Comparison of ENCODE assay signal across 10 mouse cellular contexts in the genomic region with DNA sequence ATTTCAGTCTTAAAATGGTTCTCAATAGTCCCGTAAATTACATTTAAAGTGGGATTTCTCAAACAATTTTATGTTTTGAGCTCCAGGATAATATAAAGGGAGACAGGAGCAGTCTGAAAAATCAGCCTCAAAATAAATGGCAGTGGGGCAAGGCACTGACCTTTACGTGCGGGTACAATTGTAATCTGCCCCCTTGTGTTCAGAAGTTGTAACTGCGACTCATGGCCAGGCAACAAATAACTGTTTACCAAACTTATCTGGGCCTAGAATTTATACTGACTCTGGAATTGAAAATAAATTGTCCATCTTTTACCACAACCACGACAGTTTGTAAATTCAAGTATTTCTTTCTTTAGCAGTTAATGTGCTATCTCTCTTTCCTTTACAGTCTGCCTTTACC. TPM values are rescaled to one million over a fixed set of nuclear protein-coding genes. Genes with fewer than 3 reads are reported as not detected.
DNase-seq lines count a peak whose midpoint lies in the region; ATAC-seq and TF ChIP-seq lines count a peak whose summit lies in the region.
"Had no signal": no experiment of that assay in that cellular context is flagged by ENCODE, and none has a peak within 500 bp of the region (broad histone marks: within the 10 kb centered on the region; RNA-seq: fewer than 3 reads in every experiment).

No protein-coding gene starts in this region.

- TF ChIP-seq EP300 in heart, postnatal 0 days (IDR thresholded peaks at IDR 0.05; ENCODE audit: low read depth), result no peak

- peak; percentile 30 for DNase-seq in heart, postnatal 0 days (ENCODE audit: low spot score)
- no peak for DNase-seq in testis, postnatal 10 days (ENCODE audit: low spot score)
- peak; percentile 12 for DNase-seq in cerebellum, postnatal 36 days
- peak; percentile 47 for DNase-seq in retina, postnatal 1 day
- DNase-seq in T-cell, adult 2 months (ENCODE audit: low spot score), result no peak
- DNase-seq in right cerebral cortex, postnatal 25 days, result no peak

- H3K9ac ChIP-seq in heart, postnatal 0 days (replicated peaks; ENCODE audit: low read depth, low read length), result no peak overlapping the region
- H3K9ac ChIP-seq in heart, embryonic 12.5 days, result no peak overlapping the region
- H3K9ac ChIP-seq: embryonic facial prominence, embryonic 12.5 days; liver, embryonic 15.5 days had no signal

- H3K4me2 ChIP-seq in heart, postnatal 0 days (ENCODE audit: low read depth, low read length), result no peak overlapping the region
- H3K4me2 ChIP-seq in heart, embryonic 12.5 days, result no peak overlapping the region
- H3K4me2 ChIP-seq: embryonic facial prominence, embryonic 12.5 days; liver, embryonic 15.5 days had no signal

- 5% methylated on average over 5 of the region's 5 CpGs for WGBS in heart, postnatal 0 days
- WGBS in heart, embryonic 12.5 days, result 11% methylated on average over 5 of the region's 5 CpGs

- TF ChIP-seq POLR2A in testis, adult 2 months (IDR thresholded peaks at IDR 0.05; ENCODE audit: control insufficient read depth, low read depth, low read length), result no peak

- no peak overlapping the region for H3K4me3 ChIP-seq in heart, postnatal 0 days (ENCODE audit: low read depth, low read length)
- no peak overlapping the region for H3K4me3 ChIP-seq in heart, embryonic 12.5 days
- no peak overlapping the region for H3K4me3 ChIP-seq in testis, adult 2 months (ENCODE audit: control insufficient read depth, low read depth, low read length)
- H3K4me3 ChIP-seq: embryonic facial prominence, embryonic 12.5 days; liver, embryonic 15.5 days had no signal

- no peak overlapping the region for H3K27ac ChIP-seq in heart, postnatal 0 days (ENCODE audit: low read depth)
- no peak overlapping the region for H3K27ac ChIP-seq in heart, embryonic 12.5 days (ENCODE audit: poor library complexity, severe bottlenecking)
- H3K27ac ChIP-seq in testis, adult 2 months (ENCODE audit: control insufficient read depth, insufficient read depth, low read depth, low read length), result no peak overlapping the region
- H3K27ac ChIP-seq: embryonic facial prominence, embryonic 12.5 days; liver, embryonic 15.5 days had no signal

- no peaks in the 10 kb centered on the region for H3K36me3 ChIP-seq in heart, postnatal 0 days (replicated peaks; ENCODE audit: control insufficient read depth, insufficient read depth, low read length)
- no peaks in the 10 kb centered on the region for H3K36me3 ChIP-seq in heart, embryonic 12.5 days
- H3K36me3 ChIP-seq in testis, adult 2 months (ENCODE audit: control insufficient read depth, insufficient read depth, low read length), result no peaks in the 10 kb centered on the region
- H3K36me3 ChIP-seq: embryonic facial prominence, embryonic 12.5 days; liver, embryonic 15.5 days had no signal

- no peaks in the 10 kb centered on the region for H3K4me1 ChIP-seq in heart, postnatal 0 days (ENCODE audit: control insufficient read depth, insufficient read depth)
- no peaks in the 10 kb centered on the region for H3K4me1 ChIP-seq in heart, embryonic 12.5 days (replicated peaks)
- H3K4me1 ChIP-seq in testis, adult 2 months (ENCODE audit: control insufficient read depth, insufficient read depth, low read length), result no peaks in the 10 kb centered on the region
- H3K4me1 ChIP-seq: embryonic facial prominence, embryonic 12.5 days; liver, embryonic 15.5 days had no signal

- no peak for ATAC-seq in heart, postnatal 0 days (ENCODE audit: insufficient read depth, low read depth)
- ATAC-seq in heart, embryonic 12.5 days (ENCODE audit: insufficient number of reproducible peaks, low FRiP score), result no peak

- peak; percentile 64 for TF ChIP-seq CTCF in heart, postnatal 0 days (IDR thresholded peaks at IDR 0.05; ENCODE audit: low read depth)
- TF ChIP-seq CTCF in testis, adult 2 months (IDR thresholded peaks at IDR 0.05; ENCODE audit: control insufficient read depth, insufficient read depth, insufficient replicate concordance, low read depth, low read length), result peak; percentile 25; the same call in 1 of the 2 replicates

- H3K27me3 ChIP-seq in heart, postnatal 0 days (ENCODE audit: control insufficient read depth, insufficient read depth, low read length), result no peaks in the 10 kb centered on the region
- H3K27me3 ChIP-seq in heart, embryonic 12.5 days (replicated peaks), result no peaks in the 10 kb centered on the region
- no peaks in the 10 kb centered on the region for H3K27me3 ChIP-seq in testis, adult 2 months (ENCODE audit: control insufficient read depth, insufficient read depth, low read length)
- H3K27me3 ChIP-seq: embryonic facial prominence, embryonic 12.5 days; liver, embryonic 15.5 days had no signal

- H3K9me3 ChIP-seq in heart, postnatal 0 days (replicated peaks; ENCODE audit: control insufficient read depth, low read length), result no peaks in the 10 kb centered on the region
- H3K9me3 ChIP-seq in heart, embryonic 12.5 days (replicated peaks), result no peaks in the 10 kb centered on the region
- H3K9me3 ChIP-seq: embryonic facial prominence, embryonic 12.5 days had no signal

RNA-seq across cellular contexts. Expression of a gene that starts 17.8 kb away (rescaled TPM):
- not detected in 2 replicates for total RNA-seq in heart, postnatal 0 days (2014; rRNA removed; ENCODE audit: low replicate concordance)
- not detected in 2 replicates for polyA plus RNA-seq in heart, postnatal 0 days (2015; fragmentation: Nextera tagmentation; extraction: Ambion mirVana)
- polyA plus RNA-seq in heart, embryonic 12.5 days (2016; fragmentation: Nextera tagmentation; extraction: Ambion mirVana), result not detected in 2 replicates
- polyA plus RNA-seq in testis, adult 2 months (2012; rRNA removed), result not detected in 2 replicates
- polyA plus RNA-seq: embryonic facial prominence, embryonic 12.5 days; liver, embryonic 15.5 days had no signal

RNA-seq across cellular contexts. Expression of a gene that starts 22.6 kb away (rescaled TPM):
- total RNA-seq in heart, postnatal 0 days (2014; rRNA removed; ENCODE audit: low replicate concordance), result not detected in 2 replicates
- polyA plus RNA-seq in heart, postnatal 0 days (2015; fragmentation: Nextera tagmentation; extraction: Ambion mirVana), result not detected in 2 replicates
- polyA plus RNA-seq in heart, embryonic 12.5 days (2016; fragmentation: Nextera tagmentation; extraction: Ambion mirVana), result not detected in 2 replicates
- polyA plus RNA-seq in testis, adult 2 months (2012; rRNA removed), result not detected in 2 replicates
- polyA plus RNA-seq: embryonic facial prominence, embryonic 12.5 days; liver, embryonic 15.5 days had no signal

RNA-seq across cellular contexts. Expression of a gene that starts 25.5 kb away (rescaled TPM):
- not detected in 2 replicates for total RNA-seq in heart, postnatal 0 days (2014; rRNA removed; ENCODE audit: low replicate concordance)
- polyA plus RNA-seq in heart, postnatal 0 days (2015; fragmentation: Nextera tagmentation; extraction: Ambion mirVana), result not detected in 2 replicates
- polyA plus RNA-seq in heart, embryonic 12.5 days (2016; fragmentation: Nextera tagmentation; extraction: Ambion mirVana), result not detected in 2 replicates
- polyA plus RNA-seq in testis, adult 2 months (2012; rRNA removed), result not detected in 2 replicates
- polyA plus RNA-seq: embryonic facial prominence, embryonic 12.5 days; liver, embryonic 15.5 days had no signal

RNA-seq across cellular contexts. Expression of a gene that starts 26.4 kb away (rescaled TPM):
- not detected in 2 replicates for total RNA-seq in heart, postnatal 0 days (2014; rRNA removed; ENCODE audit: low replicate concordance)
- polyA plus RNA-seq in heart, postnatal 0 days (2015; fragmentation: Nextera tagmentation; extraction: Ambion mirVana), result not detected in 2 replicates
- not detected in 2 replicates for polyA plus RNA-seq in heart, embryonic 12.5 days (2016; fragmentation: Nextera tagmentation; extraction: Ambion mirVana)
- polyA plus RNA-seq in testis, adult 2 months (2012; rRNA removed), result not detected in 2 replicates
- polyA plus RNA-seq: embryonic facial prominence, embryonic 12.5 days; liver, embryonic 15.5 days had no signal

RNA-seq across cellular contexts. Expression of a gene that starts 31.4 kb away (rescaled TPM):
- not detected in 2 replicates for total RNA-seq in heart, postnatal 0 days (2014; rRNA removed; ENCODE audit: low replicate concordance)
- not detected in 2 replicates for polyA plus RNA-seq in heart, postnatal 0 days (2015; fragmentation: Nextera tagmentation; extraction: Ambion mirVana)
- not detected in 2 replicates for polyA plus RNA-seq in heart, embryonic 12.5 days (2016; fragmentation: Nextera tagmentation; extraction: Ambion mirVana)
- not detected in 2 replicates for polyA plus RNA-seq in testis, adult 2 months (2012; rRNA removed)
- polyA plus RNA-seq: embryonic facial prominence, embryonic 12.5 days; liver, embryonic 15.5 days had no signal

Comparison
In these comparisons a context has a peak if more than half of its experiments do, and no peak if none do; other contexts are left out.
1. DNase-seq: peak in heart, postnatal 0 days (single experiment), cerebellum, postnatal 36 days (2 of 2) and retina, postnatal 1 day (single experiment); none in testis, postnatal 10 days (single experiment), T-cell, adult 2 months (single experiment) and right cerebral cortex, postnatal 25 days (single experiment).